Mouse (Mus musculus): ENCODE data around the gene Rab3gap1.

GRCm38 (mm10) chr1:127959312-127959718 lies 90.7 kb downstream of the Rab3gap1 start:
- TF ChIP-seq CTCF (conservative IDR thresholded peaks at IDR 0.05 in 1 of 2, IDR thresholded peaks at IDR 0.05 in 1 of 2; ENCODE audit: low read depth in 2 of 2, low read length in 2 of 2) (no peak), ZNF384 (IDR thresholded peaks at IDR 0.05; ENCODE audit: low read depth, low read length) (no peak), ZMIZ1 (IDR thresholded peaks at IDR 0.05; ENCODE audit: low read depth, low read length) (no peak)
